Mouse (Mus musculus) stomach, embryonic 16.5 days (tissue): ENCODE results near the gene Csf2ra. TPM values are rescaled to one million over a fixed set of nuclear protein-coding genes. Genes with fewer than 3 reads are reported as not detected.
A peak's percentile ranks its signal among the peaks of the same experiment; 100 is the strongest.
"Not testable (repeated sequence)": the region's sequence is repeated elsewhere in the genome, so short reads cannot be mapped to it uniquely, and the experiment has no call there.

Experiments used
- ATAC-seq: fragments of 200-750 bp; cut with Nextera tagmentation; 2 replicates; pipeline ENCODE4 v1.8.0; 2017; ENCODE audit warnings: moderate number of reproducible peaks, moderate TSS enrichment; ENCODE audit not compliant: insufficient read depth, low FRiP score
- H3K27ac ChIP-seq: fragments of 300-500 bp; sonication (generic); 2 replicates; pipeline ENCODE4 v1.5.1; 2014; ENCODE audit warnings: low read length
- H3K27me3 ChIP-seq: fragments of 300-500 bp; sonication (generic); 2 replicates; pipeline ENCODE4 v1.6.1; 2014; ENCODE audit warnings: low read length, control low read depth, mixed read lengths; ENCODE audit not compliant: control insufficient read depth, insufficient read depth
- H3K36me3 ChIP-seq: fragments of 300-500 bp; sonication (generic); 2 replicates; pipeline ENCODE4 v1.6.1; 2014; ENCODE audit warnings: low read length; ENCODE audit not compliant: control insufficient read depth, insufficient read depth
- H3K4me1 ChIP-seq: fragments of 300-500 bp; sonication (generic); 2 replicates; pipeline ENCODE4 v1.6.1; 2014; ENCODE audit warnings: low read length, control low read depth, mixed read lengths; ENCODE audit not compliant: control insufficient read depth, insufficient read depth
- H3K4me2 ChIP-seq: fragments of 300-500 bp; sonication (generic); 2 replicates; pipeline ENCODE4 v1.6.1; 2014; ENCODE audit warnings: low read depth, low read length, mixed read lengths
- H3K4me3 ChIP-seq: fragments of 300-500 bp; sonication (generic); replicated peaks from 2 replicates; pipeline ENCODE4 v1.5.1; 2014; ENCODE audit warnings: mild to moderate bottlenecking, low read length
- H3K9ac ChIP-seq: fragments of 300-500 bp; sonication (generic); 2 replicates; pipeline ENCODE4 v1.6.1; 2014; ENCODE audit warnings: low read length
- H3K9me3 ChIP-seq: fragments of 300-500 bp; sonication (generic); replicated peaks from 2 replicates; pipeline ENCODE4 v1.6.1; 2016; ENCODE audit warnings: low read length, control low read depth; ENCODE audit not compliant: control insufficient read depth
- WGBS: fragments of 180-500 bp; shearing (Covaris S2); extraction: QIAGEN DNeasy Blood & Tissue Kit; methylation state at CpG from one replicate; pipeline ENCODE4 v1.1.7; 2014; 5-methylcytosine and 5-hydroxymethylcytosine counted together
- polyA plus RNA-seq: library from polyadenylated mRNA; unstranded; fragments of >200 nt; fragmentation: Nextera tagmentation; extraction: Ambion mirVana; gene quantifications from 2 replicates; pipeline ENCODE4 v1.2.1, GENCODE M21; 2015

Csf2ra gene
- polyA plus RNA-seq, 1 experiment from 2014 or later: 30.4 TPM

GRCm38 (mm10) chr19:61226401-61226927 lies 1.8 kb downstream of the Csf2ra start:
- Histone ChIP-seq H3K4me2 (peak overlapping the region; percentile 71), H3K36me3 (no peaks in the 10 kb centered on the region), H3K27me3 (no peaks in the 10 kb centered on the region), H3K9ac (peak overlapping the region; percentile 57), H3K4me1 (0 out of 2 replicates have a peak, but pooled peaks cover 3% of the 10 kb centered on the region), H3K27ac (peak overlapping the region; percentile 95), H3K4me3 (peak overlapping the region; percentile 66), H3K9me3 (peaks cover 3% of the 10 kb centered on the region)
- 1% methylated on average over 66 of the region's 71 CpGs for WGBS
- peak; percentile 44 for ATAC-seq

GRCm38 (mm10) chr19:61225526-61226400 lies 2.5 kb downstream of the Csf2ra start:
- Histone ChIP-seq H3K9ac (peak overlapping the region; percentile 57), H3K27me3 (no peaks in the 10 kb centered on the region), H3K4me2 (peak overlapping the region; percentile 71), H3K36me3 (no peaks in the 10 kb centered on the region), H3K4me3 (peak overlapping the region; percentile 66), H3K9me3 (peaks cover 3% of the 10 kb centered on the region), H3K27ac (peak overlapping the region; percentile 95), H3K4me1 (0 out of 2 replicates have a peak, but pooled peaks cover 3% of the 10 kb centered on the region)
- peak; percentile 52 for ATAC-seq
- 8% methylated on average over 70 of the region's 70 CpGs for WGBS

- Histone ChIP-seq H3K36me3 (no peaks in the 10 kb centered on the region), H3K4me2 (peak overlapping the region; percentile 71), H3K4me1 (0 out of 2 replicates have a peak, but pooled peaks cover 3% of the 10 kb centered on the region), H3K9ac (peak overlapping the region; percentile 39; the same call in 1 of the 2 replicates), H3K9me3 (peaks cover 3% of the 10 kb centered on the region), H3K27ac (peak overlapping the region; percentile 95; the same call in 1 of the 2 replicates), H3K27me3 (no peaks in the 10 kb centered on the region), H3K4me3 (peak overlapping the region; percentile 66)
- 33% methylated on average over 53 of the region's 53 CpGs for WGBS
- ATAC-seq: no peak; the same call in 1 of the 2 replicates
These were observed 3.3 kb downstream of the Csf2ra start for GRCm38 (mm10) chr19:61224678-61225525.

- peaks cover 3% of the 10 kb centered on the region for H3K9me3 ChIP-seq
- no peaks in the 10 kb centered on the region for H3K27me3 ChIP-seq
- 0 out of 2 replicates have a peak, but pooled peaks cover 3% of the 10 kb centered on the region for H3K4me1 ChIP-seq
- WGBS: 87% methylated on average over 6 of the region's 6 CpGs
- ATAC-seq: no peak
- H3K4me2 ChIP-seq: no peak overlapping the region
- H3K9ac ChIP-seq: no peak overlapping the region
- H3K27ac ChIP-seq: no peak overlapping the region
- no peak overlapping the region for H3K4me3 ChIP-seq
- no peaks in the 10 kb centered on the region for H3K36me3 ChIP-seq
These were observed 4.4 kb downstream of the Csf2ra start for GRCm38 (mm10) chr19:61223706-61224328.

- not testable (repeated sequence) for H3K9ac ChIP-seq, H3K36me3 ChIP-seq, H3K4me2 ChIP-seq, H3K9me3 ChIP-seq, ATAC-seq, H3K4me1 ChIP-seq, H3K4me3 ChIP-seq, H3K27me3 ChIP-seq, H3K27ac ChIP-seq
- WGBS: 74% methylated on average over 6 of the region's 6 CpGs
These were observed 20.7 kb downstream of the Csf2ra start for GRCm38 (mm10) chr19:61207506-61207905.

- H3K9me3 ChIP-seq: no peaks in the 10 kb centered on the region
- H3K27me3 ChIP-seq: no peaks in the 10 kb centered on the region
- H3K27ac ChIP-seq: no peak overlapping the region
- H3K36me3 ChIP-seq: no peaks in the 10 kb centered on the region
- H3K4me3 ChIP-seq: no peak overlapping the region
- no peak overlapping the region for H3K9ac ChIP-seq
- WGBS: 18% methylated on average over 10 of the region's 10 CpGs
- no peak for ATAC-seq
- H3K4me2 ChIP-seq: no peak overlapping the region
- H3K4me1 ChIP-seq: no peaks in the 10 kb centered on the region
These were observed 28.4 kb downstream of the Csf2ra start for GRCm38 (mm10) chr19:61199836-61200235.

GRCm38 (mm10) chr19:61199316-61199715 lies 28.9 kb downstream of the Csf2ra start:
- no peak overlapping the region for H3K4me2 ChIP-seq
- H3K27me3 ChIP-seq: no peaks in the 10 kb centered on the region
- 13% methylated on average over 13 of the region's 13 CpGs for WGBS
- H3K27ac ChIP-seq: no peak overlapping the region
- H3K4me1 ChIP-seq: no peaks in the 10 kb centered on the region
- no peaks in the 10 kb centered on the region for H3K36me3 ChIP-seq
- no peaks in the 10 kb centered on the region for H3K9me3 ChIP-seq
- ATAC-seq: no peak
- no peak overlapping the region for H3K4me3 ChIP-seq
- no peak overlapping the region for H3K9ac ChIP-seq

GRCm38 (mm10) chr19:61183590-61183989 lies 44.6 kb downstream of the Csf2ra start, which contains the start of gene Gm6020:
Gene Gm6020 (plus strand): TSS chr19:61183890.
- not testable (repeated sequence) for H3K36me3 ChIP-seq, ATAC-seq, H3K4me2 ChIP-seq, H3K27me3 ChIP-seq, H3K4me1 ChIP-seq, H3K9ac ChIP-seq, H3K9me3 ChIP-seq, H3K4me3 ChIP-seq, H3K27ac ChIP-seq
- 81% methylated on average over 2 of the region's 2 CpGs for WGBS
